Mouse (Mus musculus): ENCODE measurements around the gene Hsf2bp.

The Hsf2bp gene

GRCm38 (mm10) chr17:31915756-31916460 is 120.2 kb downstream of the Hsf2bp start:
- no peak for DNase-seq (ENCODE audit: extremely low read depth, insufficient read length, low spot score)

- peak; percentile 46 for DNase-seq (ENCODE audit: extremely low read depth, insufficient read length, low spot score)
These were observed 121.8 kb downstream of the Hsf2bp start for GRCm38 (mm10) chr17:31914323-31914722.

DNA sequence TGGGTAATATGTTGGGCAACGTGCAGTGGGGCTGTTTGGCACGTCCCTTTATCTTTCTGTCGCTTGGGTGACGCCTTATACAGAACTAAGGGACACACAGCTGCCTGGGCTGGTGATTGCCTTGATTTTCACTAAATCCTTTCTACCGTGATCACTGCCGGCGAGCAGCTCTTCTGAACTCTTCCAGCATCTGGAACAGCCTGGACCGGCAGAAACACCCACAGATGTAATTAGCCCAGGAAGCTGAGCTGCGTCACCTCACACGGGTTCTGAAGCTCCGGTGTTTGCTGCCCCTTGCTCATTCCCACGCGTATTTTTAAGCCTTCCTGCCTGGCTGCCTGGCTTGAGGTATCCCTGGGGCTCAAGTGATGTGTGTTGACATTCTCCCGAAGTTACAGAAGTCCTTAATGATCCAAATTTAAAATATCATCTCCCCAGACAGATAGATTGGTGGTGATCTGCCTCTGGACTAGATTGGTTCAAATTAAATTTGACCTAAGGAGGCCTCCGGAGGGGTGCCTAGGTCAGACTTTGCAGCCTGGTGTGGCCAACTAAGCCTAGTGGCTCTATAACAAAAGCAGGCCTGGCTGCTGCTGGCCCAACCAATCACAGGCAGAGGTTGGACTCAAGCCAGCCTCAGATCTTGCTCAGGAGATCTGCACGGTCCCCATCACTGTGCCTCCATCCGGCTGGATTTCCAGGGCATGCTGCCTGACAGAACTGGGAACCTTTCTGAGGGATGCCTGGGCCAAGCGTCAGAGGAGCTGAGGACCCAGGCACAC is 123.1 kb downstream of the Hsf2bp start:
- DNase-seq (ENCODE audit: extremely low read depth, insufficient read length, low spot score): no peak

GRCm38 (mm10) chr17:31912387-31912786 is 123.8 kb downstream of the Hsf2bp start:
- no peak for DNase-seq (ENCODE audit: extremely low read depth, insufficient read length, low spot score)

DNA sequence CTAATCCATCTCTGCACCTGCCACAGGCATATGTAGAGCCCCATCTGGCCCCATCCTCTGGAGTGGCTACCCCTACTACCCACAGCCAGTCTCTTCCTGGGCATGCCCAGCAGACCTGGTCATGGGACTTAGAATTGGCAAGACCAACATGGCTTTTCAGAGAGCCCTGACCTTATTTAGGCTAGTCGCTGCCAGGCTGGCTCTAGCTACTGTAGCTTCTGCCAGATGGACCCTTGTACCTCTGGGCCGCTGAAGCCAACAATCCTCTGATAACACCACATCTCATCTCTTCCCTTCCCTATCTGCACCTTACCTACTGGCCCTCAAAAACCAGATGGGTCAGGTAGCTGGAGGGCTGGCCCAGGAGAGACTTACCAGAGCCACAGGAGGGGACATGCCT is 127.2 kb downstream of the Hsf2bp start:
- DNase-seq (ENCODE audit: extremely low read depth, insufficient read length, low spot score): no peak

GRCm38 (mm10) chr17:31906441-31906840 is 129.7 kb downstream of the Hsf2bp start:
- DNase-seq (ENCODE audit: extremely low read depth, insufficient read length, low spot score): no peak

- no peak for DNase-seq (ENCODE audit: extremely low read depth, insufficient read length, low spot score)
These were observed 130.3 kb downstream of the Hsf2bp start for GRCm38 (mm10) chr17:31905791-31906211.

DNA sequence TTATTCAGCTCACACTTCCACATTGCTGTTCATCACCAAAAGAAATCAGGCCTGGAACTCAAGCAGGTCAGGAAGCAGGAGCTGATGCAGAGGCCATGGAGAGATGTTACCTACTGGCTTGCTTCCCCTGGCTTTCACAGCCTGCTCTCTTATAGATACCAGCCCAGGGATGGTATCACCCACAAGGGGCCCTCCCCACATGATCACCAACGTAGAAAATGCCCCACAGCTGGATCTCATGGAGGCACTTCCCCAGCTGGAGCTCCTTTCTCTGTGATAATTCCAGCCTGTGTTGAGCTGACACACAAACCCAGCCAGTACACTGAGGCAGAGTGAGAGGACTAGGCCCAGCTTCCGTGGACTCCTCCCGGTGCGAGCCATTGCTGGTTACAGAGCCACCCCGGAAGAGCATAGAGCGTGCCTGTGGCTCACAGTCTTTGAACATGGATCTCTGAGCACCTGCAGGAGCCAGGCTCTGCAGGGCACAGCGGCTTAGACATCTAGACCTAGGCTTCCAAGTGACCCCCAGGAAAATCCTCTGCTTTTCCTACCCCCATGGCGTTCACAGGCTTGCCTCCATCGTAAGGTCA is 130.9 kb downstream of the Hsf2bp start:
- no peak for DNase-seq (ENCODE audit: extremely low read depth, insufficient read length, low spot score)

GRCm38 (mm10) chr17:31904036-31904435 is 132.1 kb downstream of the Hsf2bp start:
- DNase-seq (ENCODE audit: extremely low read depth, insufficient read length, low spot score): no peak

DNA sequence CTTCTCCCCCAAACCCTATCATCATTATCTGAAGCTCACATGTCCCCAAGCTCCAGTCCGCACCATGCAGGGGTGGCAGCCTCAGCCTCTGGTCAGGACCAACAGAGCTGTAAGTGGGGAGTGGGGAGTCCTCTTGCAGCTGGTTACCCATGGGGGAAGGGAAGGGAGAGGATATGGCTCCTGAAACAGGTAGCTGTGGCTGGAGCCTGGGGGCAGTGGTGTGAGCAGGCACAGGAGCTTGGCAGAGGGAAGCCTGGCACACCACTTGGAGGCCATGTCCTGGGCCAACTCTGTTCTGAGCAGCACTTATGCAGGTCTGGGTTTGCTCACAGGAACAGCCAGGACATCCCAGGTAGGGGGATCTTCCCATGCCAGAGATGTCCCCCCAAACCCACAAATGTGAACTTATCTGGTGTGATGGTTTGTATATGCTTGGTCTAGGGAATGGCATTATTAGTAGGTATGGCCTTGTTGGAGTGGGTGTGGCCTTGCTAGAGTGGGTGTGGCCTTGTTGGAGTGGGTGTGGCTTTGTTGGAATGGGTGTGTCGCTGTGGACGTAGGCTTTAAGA is 133.4 kb downstream of the Hsf2bp start:
- no peak for DNase-seq (ENCODE audit: extremely low read depth, insufficient read length, low spot score)

GRCm38 (mm10) chr17:31901461-31902204 is 134.5 kb downstream of the Hsf2bp start:
- DNase-seq (ENCODE audit: extremely low read depth, insufficient read length, low spot score): no peak

DNA sequence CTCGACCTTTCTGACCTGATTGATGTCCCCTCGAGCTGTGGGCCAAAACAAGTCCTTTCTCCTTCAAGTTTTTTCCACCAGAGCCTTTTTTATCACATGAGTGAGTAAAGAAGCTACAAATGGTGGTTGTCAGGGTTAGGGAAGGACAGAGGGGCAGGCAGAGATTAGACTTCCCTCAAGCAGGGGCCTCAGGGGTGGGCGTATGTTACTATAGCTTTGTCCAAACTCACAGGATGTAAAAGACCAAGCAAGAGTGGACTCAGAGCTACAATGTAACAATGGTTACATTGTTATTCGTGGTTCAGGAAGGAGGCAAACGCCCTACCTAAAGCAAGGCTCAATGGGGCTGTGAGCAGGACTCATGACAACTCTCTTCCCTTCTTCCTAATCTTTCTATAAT is 137.2 kb downstream of the Hsf2bp start:
- DNase-seq (ENCODE audit: extremely low read depth, insufficient read length, low spot score): no peak

DNA sequence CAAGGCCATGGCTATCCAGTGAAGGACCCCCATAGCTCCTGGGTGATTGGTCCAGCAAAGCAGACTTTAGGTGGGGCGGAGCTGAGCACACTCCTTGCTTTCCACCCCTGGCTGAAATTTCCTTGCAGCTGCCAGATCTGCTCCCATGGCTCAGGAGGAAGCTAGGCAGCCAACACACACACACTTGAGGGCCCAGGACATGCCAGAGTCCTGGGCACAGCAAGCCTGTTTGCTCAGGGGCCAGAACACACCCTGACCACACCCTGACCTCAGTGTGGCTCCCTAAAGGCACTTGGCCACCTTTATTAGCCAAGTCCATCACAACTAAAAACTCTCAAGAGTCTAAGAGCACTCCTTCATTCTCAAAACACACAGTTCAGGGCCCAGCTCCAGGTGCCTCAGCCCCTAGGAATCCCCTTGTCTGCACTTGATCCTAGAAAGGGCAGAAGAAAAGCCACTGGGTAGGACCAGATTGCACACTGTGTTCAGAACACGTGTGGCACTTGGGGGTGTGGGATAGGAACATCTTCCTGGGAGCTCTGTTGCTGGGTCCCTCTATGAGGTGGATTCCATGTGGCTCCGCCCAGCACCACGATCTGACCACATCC is 138.9 kb downstream of the Hsf2bp start:
- peak; percentile 69 for DNase-seq (ENCODE audit: extremely low read depth, insufficient read length, low spot score)

- DNase-seq (ENCODE audit: extremely low read depth, insufficient read length, low spot score): no peak
These were observed 139.4 kb downstream of the Hsf2bp start for GRCm38 (mm10) chr17:31896751-31897150.

GRCm38 (mm10) chr17:31896311-31896710 is 139.8 kb downstream of the Hsf2bp start:
- DNase-seq (ENCODE audit: extremely low read depth, insufficient read length, low spot score): no peak
